Mouse (Mus musculus) kidney, postnatal 14 days (tissue): ENCODE data around the gene Ublcp1.
"Not testable (repeated sequence)": the region's sequence is repeated elsewhere in the genome, so short reads cannot be mapped to it uniquely, and the experiment has no call there.

Source experiments
- DNase-seq: peaks from one replicate; pipeline ENCODE4 v3.0.0; 2022; ENCODE audit warnings: mixed read lengths

Ublcp1 gene

GRCm38 (mm10) chr11:44489117-44489516 is 18.8 kb upstream of the Ublcp1 start:
- DNase-seq: no peak

GRCm38 (mm10) chr11:44485089-44485736 is 14.9 kb upstream of the Ublcp1 start:
- DNase-seq: no peak

- no peak for DNase-seq
Observed at GRCm38 (mm10) chr11:44480246-44480645, 9.9 kb upstream of the Ublcp1 start.

DNA sequence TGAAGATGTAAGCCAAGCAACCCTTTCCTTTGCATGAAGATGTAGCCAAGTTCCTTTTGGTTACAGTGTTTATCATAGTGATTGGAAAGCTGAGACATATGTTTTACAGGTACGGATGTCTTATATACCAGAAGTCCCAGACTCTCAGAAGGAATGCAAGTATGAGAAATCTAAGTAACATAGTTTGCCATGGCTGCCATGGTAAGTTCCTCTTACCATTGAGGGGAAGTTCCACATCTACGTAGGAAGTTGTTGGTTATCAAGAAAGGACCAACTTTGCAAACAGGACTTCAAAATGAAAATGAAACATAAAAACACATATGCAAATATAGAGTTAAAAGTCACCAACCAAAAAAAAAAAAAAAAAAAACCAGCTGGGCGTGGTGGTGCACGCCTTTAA is 8.1 kb upstream of the Ublcp1 start:
- DNase-seq: no peak

GRCm38 (mm10) chr11:44476445-44476844 is 6.1 kb upstream of the Ublcp1 start:
- DNase-seq: no peak

DNA sequence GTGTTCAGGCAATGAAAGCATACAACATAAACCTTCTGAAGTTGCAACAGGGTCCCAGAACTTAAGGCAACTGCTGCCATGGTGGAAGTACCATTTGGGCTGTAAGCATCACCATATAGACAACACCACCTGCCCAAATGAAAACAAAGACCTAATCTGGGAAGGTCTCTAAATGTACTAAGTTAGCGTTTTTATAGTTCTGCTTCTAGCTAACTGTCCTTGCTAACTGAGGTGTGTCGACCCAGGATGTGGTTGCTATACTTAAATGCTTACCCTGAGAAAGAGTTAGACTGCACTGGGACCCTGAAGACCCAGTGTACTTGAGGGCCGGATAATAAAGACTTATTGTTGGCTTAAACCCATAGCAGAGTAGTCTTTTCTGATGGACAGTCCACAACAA is 5.2 kb upstream of the Ublcp1 start:
- no peak for DNase-seq

DNA sequence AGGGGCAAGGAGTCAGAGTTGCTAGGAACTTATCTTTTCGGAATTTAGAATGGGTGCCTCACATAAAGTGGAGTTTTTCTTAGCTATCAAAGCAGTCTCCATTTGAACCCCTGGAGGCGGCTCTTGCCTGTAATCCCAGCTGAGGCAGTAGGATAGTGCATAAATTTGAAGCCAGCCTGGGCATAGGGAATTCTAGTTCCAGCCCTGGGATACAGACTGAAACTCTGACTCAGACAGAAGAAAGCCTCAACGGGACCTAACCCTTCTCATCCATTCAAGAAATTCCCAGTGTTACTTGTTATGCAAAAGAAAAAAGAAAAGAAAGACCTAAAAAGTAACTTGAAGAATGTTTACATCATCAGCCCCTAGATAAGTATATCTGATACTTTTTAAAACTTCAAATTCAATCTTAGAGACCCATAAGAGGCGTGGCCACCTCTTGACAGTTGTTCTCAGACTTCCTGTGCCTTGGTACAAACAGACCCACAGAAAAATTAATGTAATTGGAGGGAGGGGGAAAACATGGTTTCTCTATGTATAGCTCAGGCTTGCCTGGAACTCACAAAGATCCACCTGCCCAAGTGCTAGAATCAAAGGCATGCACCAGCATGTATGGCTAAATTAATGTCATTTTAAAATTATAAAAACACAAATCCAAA is 1.2 kb upstream of the Ublcp1 start:
- DNase-seq: peak; percentile 20

DNA sequence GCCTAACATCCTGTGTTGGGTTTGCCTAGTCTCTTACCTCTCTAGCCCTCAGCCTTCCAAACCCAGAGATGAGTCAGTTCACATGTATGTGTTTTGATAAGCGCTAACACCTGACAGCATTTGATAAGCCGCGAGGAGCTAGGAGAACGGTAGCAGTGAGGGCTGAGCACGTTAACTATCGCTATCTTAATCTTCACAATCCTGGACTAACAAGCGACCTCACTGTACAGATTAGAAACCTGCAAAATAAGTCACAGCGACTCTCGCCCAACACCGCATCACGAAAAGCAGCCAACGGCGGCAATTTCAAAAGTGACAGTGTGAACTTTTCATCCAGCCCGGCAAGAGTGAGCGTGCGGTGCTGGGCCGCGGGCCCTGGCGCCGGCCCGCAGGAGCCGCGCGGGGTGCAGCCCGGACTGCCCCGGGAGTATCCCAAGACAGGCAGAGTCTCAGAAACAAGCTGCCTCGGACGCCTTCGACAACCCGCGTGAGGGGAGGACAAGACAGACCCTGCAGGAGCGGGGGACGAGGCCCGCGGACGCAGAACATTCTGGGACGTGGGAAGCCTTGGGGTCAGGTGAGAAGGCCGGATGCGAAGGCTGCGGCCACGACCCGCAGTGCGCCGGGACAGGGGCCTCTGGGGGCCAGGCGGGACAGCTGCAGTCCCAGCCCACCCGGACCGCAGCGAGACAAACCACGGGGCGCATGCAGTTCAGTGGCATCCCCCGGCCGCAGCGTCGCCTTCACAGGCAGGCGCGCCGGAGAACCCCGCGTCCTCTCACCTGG is 459 bp downstream of the Ublcp1 start:
- DNase-seq: no peak

- peak; percentile 4 for DNase-seq
Observed at GRCm38 (mm10) chr11:44468306-44468790, 1.9 kb downstream of the Ublcp1 start.

GRCm38 (mm10) chr11:44466949-44467442 is 3.3 kb downstream of the Ublcp1 start:
- DNase-seq: no peak

- peak; percentile 22 for DNase-seq
Observed at GRCm38 (mm10) chr11:44461493-44461892, 8.8 kb downstream of the Ublcp1 start.

GRCm38 (mm10) chr11:44453423-44453822 is 16.9 kb downstream of the Ublcp1 start:
- DNase-seq: peak; percentile 75

DNA sequence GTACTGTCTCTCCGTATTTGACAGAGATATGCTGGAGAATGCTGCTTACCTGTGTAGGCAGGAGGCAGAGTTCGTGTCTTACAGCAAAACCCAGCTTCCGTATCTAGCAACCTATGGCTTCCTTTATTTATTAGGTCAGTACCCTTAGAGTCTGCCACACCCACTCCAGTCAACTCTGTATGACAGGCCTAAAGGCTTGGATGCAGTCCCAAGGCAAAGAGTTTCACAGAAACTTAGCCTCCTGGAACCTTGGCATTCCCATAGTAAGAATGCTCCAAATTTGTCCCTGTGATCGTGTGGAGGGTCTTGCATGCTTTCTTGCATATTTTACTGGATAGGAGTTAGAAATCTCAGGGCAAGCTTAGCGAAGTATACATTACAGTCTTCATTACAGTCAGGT is 18.3 kb downstream of the Ublcp1 start:
- DNase-seq: not testable (repeated sequence)

DNA sequence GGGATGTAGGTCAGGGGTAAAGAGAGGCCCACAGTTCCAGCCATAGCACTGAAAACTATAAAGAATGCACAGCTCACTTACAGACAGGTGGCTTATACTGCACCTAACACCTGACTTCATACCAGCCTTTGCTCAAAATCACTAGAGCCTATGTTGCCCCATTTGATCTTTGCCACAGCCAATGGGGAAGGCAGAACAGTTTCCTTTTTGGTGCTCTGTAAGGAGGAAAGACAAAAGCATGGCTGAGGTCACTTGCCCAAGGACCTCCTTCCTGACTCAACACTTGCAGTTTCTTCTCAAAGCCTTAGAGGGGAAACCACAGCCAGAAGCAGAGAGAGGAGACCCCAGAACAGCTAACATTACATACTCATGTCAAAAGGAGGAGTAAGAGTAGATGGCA is 19.3 kb downstream of the Ublcp1 start:
- no peak for DNase-seq

- DNase-seq: no peak
Observed at GRCm38 (mm10) chr11:44437786-44438185, 32.5 kb downstream of the Ublcp1 start.

GRCm38 (mm10) chr11:44430036-44430435 is 40.3 kb downstream of the Ublcp1 start:
- no peak for DNase-seq

DNA sequence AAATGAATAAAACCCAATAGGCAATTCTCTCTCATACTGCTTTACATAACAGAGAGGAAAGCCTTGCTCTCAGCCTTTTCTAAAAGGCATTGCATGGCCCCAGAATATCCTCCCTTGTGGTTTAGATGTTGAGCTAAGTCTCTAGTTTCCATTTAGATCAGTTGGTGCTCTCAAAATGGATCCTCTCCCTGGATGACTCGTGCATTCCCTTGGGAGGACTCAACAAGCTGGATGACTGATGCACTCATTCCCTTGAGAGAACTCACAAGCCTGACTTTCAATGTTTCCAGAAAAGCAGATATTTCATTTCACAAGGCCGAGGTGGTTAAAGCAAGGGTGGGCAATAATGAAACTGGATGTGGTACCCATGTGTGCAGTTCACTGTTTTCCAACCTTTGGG is 42.3 kb downstream of the Ublcp1 start:
- DNase-seq: no peak

DNA sequence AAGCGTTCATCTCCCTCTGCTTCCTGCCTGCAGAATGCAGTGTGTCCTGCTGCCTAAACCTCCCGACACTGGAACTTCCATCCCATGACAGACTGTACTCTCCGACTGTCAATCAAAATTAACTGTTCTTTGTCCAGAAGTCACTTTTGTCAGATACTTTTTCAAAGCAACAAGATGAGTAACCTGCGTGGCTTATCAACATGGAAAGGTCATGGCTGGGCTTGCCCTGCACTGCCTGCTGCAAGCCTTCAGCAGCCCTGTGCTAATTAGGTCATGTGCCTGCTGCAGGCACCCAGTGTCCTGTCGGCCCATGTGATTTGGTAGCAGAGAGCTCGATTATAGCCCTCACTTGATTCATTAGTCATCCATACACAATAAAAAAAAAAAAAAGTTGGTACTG is 44.7 kb downstream of the Ublcp1 start:
- DNase-seq: no peak

- no peak for DNase-seq
Observed at GRCm38 (mm10) chr11:44425006-44425405, 45.3 kb downstream of the Ublcp1 start.

DNA sequence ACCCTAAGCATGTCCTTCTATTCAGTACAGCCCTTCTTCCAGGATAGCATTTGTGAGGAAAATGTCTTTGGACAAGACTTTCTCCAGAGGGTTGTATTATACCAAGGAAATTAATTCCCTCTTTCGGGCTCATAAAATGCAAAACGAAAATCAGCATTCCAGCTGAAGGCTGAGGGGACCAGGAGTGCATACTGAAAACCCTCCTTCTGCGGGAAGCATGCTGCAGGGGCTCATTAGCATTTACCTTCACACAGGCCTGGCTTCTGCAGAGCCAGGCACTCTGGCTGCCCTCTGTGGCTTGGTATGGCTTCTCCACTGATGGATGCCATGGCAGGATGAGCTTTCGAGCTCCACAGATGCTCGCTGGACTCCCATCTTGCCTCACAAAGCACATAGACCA is 46.3 kb downstream of the Ublcp1 start:
- no peak for DNase-seq

- DNase-seq: no peak
Observed at GRCm38 (mm10) chr11:44423261-44423660, 47.0 kb downstream of the Ublcp1 start.

DNA sequence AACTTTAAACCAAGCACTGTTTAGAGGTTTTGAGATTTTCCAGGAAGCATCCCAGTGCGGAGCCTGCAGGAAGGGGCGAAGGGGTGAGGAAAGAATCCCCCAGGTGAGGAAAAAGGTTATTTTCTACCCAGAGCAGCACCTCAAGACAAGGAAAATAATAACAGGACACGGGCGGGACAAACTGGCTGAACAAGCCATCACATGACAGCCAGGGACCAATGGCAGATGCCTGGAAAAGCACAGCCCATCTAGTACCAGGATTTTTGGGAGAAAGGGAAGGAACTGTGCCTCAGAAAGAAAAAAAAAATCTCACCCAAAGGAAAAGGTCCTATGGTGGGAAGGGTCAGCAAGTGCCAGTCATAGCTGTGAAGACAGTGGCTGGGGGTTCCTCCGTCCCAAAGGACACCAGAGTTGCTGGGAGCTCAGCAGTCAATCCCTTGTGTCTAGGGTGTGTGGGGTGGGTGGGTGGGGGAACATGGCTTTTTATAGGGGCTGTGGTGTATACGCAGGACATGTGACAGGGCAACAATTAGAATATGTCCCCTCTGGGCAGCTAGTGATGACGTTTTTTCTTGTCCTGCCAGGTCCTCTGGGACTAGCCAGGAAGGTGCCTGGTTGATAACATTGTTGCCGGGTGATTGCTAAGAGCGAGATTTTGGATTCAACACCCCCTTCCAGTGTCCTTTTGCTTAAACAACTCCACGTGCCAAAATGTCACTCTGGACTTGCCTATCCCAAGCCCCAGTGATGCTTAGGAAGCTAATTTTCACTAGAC is 47.8 kb downstream of the Ublcp1 start:
- no peak for DNase-seq

DNA sequence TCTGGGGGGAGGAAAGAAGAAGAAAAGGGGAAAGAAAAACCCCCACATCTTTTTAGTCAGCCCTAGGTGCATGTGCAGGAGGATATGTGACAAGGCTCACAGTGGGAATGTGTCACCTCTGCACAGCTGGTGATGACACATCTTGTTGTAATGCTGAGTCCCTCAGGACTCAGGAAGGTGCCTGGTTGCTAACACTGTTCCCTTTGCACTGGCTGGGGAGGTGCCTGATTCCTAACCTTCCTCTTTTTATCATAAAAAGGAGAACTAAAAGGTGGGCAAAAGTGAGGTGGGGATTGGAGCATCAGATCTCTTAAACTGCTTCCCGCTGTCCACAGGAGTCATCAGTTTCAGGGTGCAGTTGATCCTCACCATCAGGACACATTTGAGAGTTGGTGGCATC is 52.9 kb downstream of the Ublcp1 start:
- DNase-seq: no peak
